Mouse (Mus musculus): Measurements from ENCODE around the gene Dll3.

GRCm38 (mm10) chr7:28267129-28268041 lies 34.7 kb downstream of the Dll3 start, which contains the start of gene Eid2:
- TF ChIP-seq POLR2A (IDR thresholded peaks at IDR 0.05; ENCODE audit: extremely low read depth, insufficient read depth, low read length) = no peak
- TF ChIP-seq CTCF (IDR thresholded peaks at IDR 0.05; ENCODE audit: low read depth, low read length) = no peak
